Mouse (Mus musculus) lung, adult 2 months (tissue): ENCODE measurements around the gene Ptpre.

Experiments used
- CTCF ChIP-seq: fragments of 200-500 bp; IDR thresholded peaks from 2 replicates; pipeline ENCODE4 v1.5.1; 2011; ENCODE audit warnings: mild to moderate bottlenecking, low read length, control low read depth; ENCODE audit not compliant: insufficient read depth
- POLR2A ChIP-seq: fragments of 200-500 bp; IDR thresholded peaks from 2 replicates; pipeline ENCODE4 v1.6.1; 2011; ENCODE audit warnings: low read depth, mild to moderate bottlenecking, control low read depth, low read length, borderline replicate concordance; ENCODE audit errors: extremely low read depth

DNA sequence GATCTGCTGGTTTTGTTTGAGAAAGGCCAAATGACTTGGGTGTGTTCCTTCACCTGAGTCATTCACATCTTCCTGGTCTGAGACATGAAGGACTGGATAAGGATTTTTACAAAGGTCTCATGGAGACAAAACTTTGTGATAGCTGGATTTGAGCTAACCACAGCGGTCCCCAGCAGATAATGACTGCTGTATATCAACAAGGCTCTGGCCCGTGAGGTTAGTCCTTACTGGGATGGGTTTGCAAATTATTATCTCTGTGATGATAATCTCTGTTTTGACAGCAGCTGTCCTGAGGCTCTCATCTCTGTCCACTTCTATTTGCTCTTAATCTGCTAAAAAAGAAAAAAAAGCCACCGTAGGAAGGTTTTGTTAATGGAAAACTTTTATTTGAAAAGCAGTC, 71.7 kb downstream of the Ptpre start:
- TF ChIP-seq POLR2A (no peak), CTCF (no peak)
